Mouse (Mus musculus): Measurements from ENCODE around the gene Dmac2.

GRCm38 (mm10) chr7:25658657-25659472 is 39.7 kb downstream of the Dmac2 start, which contains the start of the genes Bckdha and Exosc5:
- TF ChIP-seq CTCF (IDR thresholded peaks at IDR 0.05; ENCODE audit: low read depth) = no peak
- TF ChIP-seq EP300 (IDR thresholded peaks at IDR 0.05; ENCODE audit: low read depth) = peak; percentile 99
